Mouse (Mus musculus) forebrain, embryonic 14.5 days (tissue): ENCODE results near the gene Ass1. TPM values are rescaled to one million over a fixed set of nuclear protein-coding genes. Genes with fewer than 3 reads are reported as not detected.

Experiments used
- ATAC-seq: fragments of 200-750 bp; cut with Nextera tagmentation; 2 replicates; pipeline ENCODE4 v1.8.0; 2017; ENCODE audit warnings: mild to moderate bottlenecking, moderate library complexity
- DNase-seq: peaks from one replicate; pipeline ENCODE4 v3.0.0-alpha.2; 2015; ENCODE audit warnings: low spot score
- H3K27ac ChIP-seq: fragments of 300-500 bp; sonication (generic); 2 replicates; pipeline ENCODE4 v1.5.1; 2014; ENCODE audit warnings: low read depth, mild to moderate bottlenecking, control low read depth, low read length, moderate library complexity
- H3K27me3 ChIP-seq: fragments of 300-500 bp; sonication (generic); replicated peaks from 2 replicates; pipeline ENCODE4 v1.6.1; 2014; ENCODE audit warnings: low read length, control low read depth, mixed read lengths; ENCODE audit not compliant: control insufficient read depth, insufficient read depth
- H3K36me3 ChIP-seq: fragments of 300-500 bp; sonication (generic); 2 replicates; pipeline ENCODE4 v1.6.1; 2014; ENCODE audit warnings: low read length, control low read depth; ENCODE audit not compliant: control insufficient read depth, insufficient read depth
- H3K4me1 ChIP-seq: fragments of 300-500 bp; sonication (generic); 2 replicates; pipeline ENCODE4 v1.6.1; 2014; ENCODE audit warnings: antibody characterized with exemption, low read length, control low read depth; ENCODE audit not compliant: control insufficient read depth, insufficient read depth
- H3K4me2 ChIP-seq: fragments of 300-500 bp; sonication (generic); 2 replicates; pipeline ENCODE4 v1.6.1; 2014; ENCODE audit warnings: mild to moderate bottlenecking, control low read depth, low read length
- H3K4me3 ChIP-seq: fragments of 300-500 bp; sonication (generic); 2 replicates; pipeline ENCODE4 v1.5.1; 2014; ENCODE audit warnings: low read depth, low read length, control low read depth
- H3K9ac ChIP-seq: fragments of 300-500 bp; sonication (generic); 2 replicates; pipeline ENCODE4 v1.6.1; 2014; ENCODE audit warnings: mild to moderate bottlenecking, low read length, control low read depth, moderate library complexity
- H3K9me3 ChIP-seq: fragments of 300-500 bp; sonication (generic); replicated peaks from 2 replicates; pipeline ENCODE4 v1.6.1; 2016; ENCODE audit warnings: low read length, control low read depth, mixed read lengths; ENCODE audit not compliant: control insufficient read depth
- WGBS: fragments of 180-500 bp; shearing (Covaris S2); extraction: QIAGEN DNeasy Blood & Tissue Kit; methylation state at CpG from one replicate; pipeline ENCODE4 v1.1.7; 2014; 5-methylcytosine and 5-hydroxymethylcytosine counted together
- polyA plus RNA-seq: library from polyadenylated mRNA; unstranded; fragments of >200 nt; fragmentation: Nextera tagmentation; extraction: Ambion mirVana; gene quantifications from 2 replicates; pipeline ENCODE4 v1.2.1, GENCODE M21; 2014

The Ass1 gene
- polyA plus RNA-seq, 1 experiment from 2014 or later = 6.3 TPM

- Histone ChIP-seq H3K4me2 (no peak overlapping the region), H3K4me3 (no peak overlapping the region), H3K4me1 (peaks cover 18% of the 10 kb centered on the region), H3K36me3 (no peaks in the 10 kb centered on the region), H3K27ac (no peak overlapping the region), H3K9me3 (no peaks in the 10 kb centered on the region), H3K9ac (no peak overlapping the region), H3K27me3 (peaks cover 79% of the 10 kb centered on the region)
- ATAC-seq (no peak), DNase-seq (no peak)
- WGBS = 93% methylated on average over 2 of the region's 2 CpGs
These were observed 20.5 kb downstream of the Ass1 start for GRCm38 (mm10) chr2:31490556-31490955.

- H3K9me3 ChIP-seq = no peaks in the 10 kb centered on the region
- peaks cover 25% of the 10 kb centered on the region for H3K4me1 ChIP-seq
- no peak overlapping the region for H3K27ac ChIP-seq
- ATAC-seq = no peak
- no peak overlapping the region for H3K9ac ChIP-seq
- no peak overlapping the region for H3K4me3 ChIP-seq
- no peaks in the 10 kb centered on the region for H3K36me3 ChIP-seq
- H3K27me3 ChIP-seq = peaks cover 81% of the 10 kb centered on the region
- no peak overlapping the region for H3K4me2 ChIP-seq
- DNase-seq = no peak
- WGBS = 95% methylated on average over 8 of the region's 8 CpGs
These were observed 22.3 kb downstream of the Ass1 start for GRCm38 (mm10) chr2:31492308-31492707.

- WGBS = 10% methylated on average over 11 of the region's 11 CpGs
- no peak overlapping the region for H3K27ac ChIP-seq
- H3K9me3 ChIP-seq = no peaks in the 10 kb centered on the region
- no peak overlapping the region for H3K4me2 ChIP-seq
- H3K4me3 ChIP-seq = no peak overlapping the region
- ATAC-seq = peak; percentile 32
- H3K9ac ChIP-seq = no peak overlapping the region
- H3K36me3 ChIP-seq = no peaks in the 10 kb centered on the region
- peaks cover 33% of the 10 kb centered on the region for H3K4me1 ChIP-seq
- peaks cover 82% of the 10 kb centered on the region for H3K27me3 ChIP-seq
- no peak for DNase-seq
These were observed 23.2 kb downstream of the Ass1 start for GRCm38 (mm10) chr2:31493243-31493642.

- WGBS = 37% methylated on average over 5 of the region's 5 CpGs
- peaks cover 81% of the 10 kb centered on the region for H3K27me3 ChIP-seq
These were observed 24.3 kb downstream of the Ass1 start for GRCm38 (mm10) chr2:31494315-31494714.

GRCm38 (mm10) chr2:31495046-31495476, 25.1 kb downstream of the Ass1 start:
- H3K27me3 ChIP-seq = peaks cover 76% of the 10 kb centered on the region
- H3K4me1 ChIP-seq = peaks cover 50% of the 10 kb centered on the region

More at GRCm38 (mm10) chr2:31494315-31494714, 24.3 kb downstream of the Ass1 start:
- Histone ChIP-seq H3K9me3 (no peaks in the 10 kb centered on the region), H3K9ac (no peak overlapping the region), H3K4me1 (peaks cover 44% of the 10 kb centered on the region), H3K4me2 (no peak overlapping the region), H3K36me3 (no peaks in the 10 kb centered on the region), H3K27ac (no peak overlapping the region), H3K4me3 (no peak overlapping the region)
- no peak for ATAC-seq
- DNase-seq = no peak

DNA sequence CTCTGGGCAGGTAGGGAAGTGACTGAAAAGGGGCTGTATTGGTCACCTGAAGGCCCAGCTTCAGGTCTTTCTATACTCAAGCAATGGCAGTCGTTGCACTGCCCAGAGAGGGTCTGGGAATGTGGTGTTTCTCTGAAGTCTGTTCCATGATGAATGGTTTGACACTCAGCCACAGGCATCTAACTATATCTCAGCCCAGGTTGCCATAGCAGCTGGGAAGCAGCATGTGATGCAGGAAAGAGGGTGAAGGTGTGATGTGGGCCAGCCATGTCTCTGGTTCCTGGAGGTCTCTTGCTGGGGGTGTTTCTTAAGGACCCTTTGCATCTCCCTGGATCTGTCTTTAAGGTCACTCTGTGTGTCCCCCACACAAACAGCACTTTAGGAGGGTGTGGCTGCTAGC, 26.1 kb downstream of the Ass1 start:
- no peak overlapping the region for H3K4me3 ChIP-seq
- no peak overlapping the region for H3K9ac ChIP-seq
- no peak for ATAC-seq
- H3K4me2 ChIP-seq = no peak overlapping the region
- H3K36me3 ChIP-seq = no peaks in the 10 kb centered on the region
- H3K27ac ChIP-seq = no peak overlapping the region; the same call in 1 of the 2 replicates
- H3K27me3 ChIP-seq = peaks cover 71% of the 10 kb centered on the region
- H3K9me3 ChIP-seq = no peaks in the 10 kb centered on the region
- DNase-seq = no peak
- 36% methylated on average over 1 of the region's 1 CpGs for WGBS
- peaks cover 55% of the 10 kb centered on the region for H3K4me1 ChIP-seq

More at GRCm38 (mm10) chr2:31495046-31495476, 25.1 kb downstream of the Ass1 start:
- Histone ChIP-seq H3K36me3 (no peaks in the 10 kb centered on the region), H3K4me2 (peak overlapping the region; percentile 10), H3K27ac (no peak overlapping the region), H3K9me3 (no peaks in the 10 kb centered on the region), H3K4me3 (no peak overlapping the region), H3K9ac (no peak overlapping the region)
- ATAC-seq (no peak), DNase-seq (peak; percentile 59)
- WGBS = 5% methylated on average over 13 of the region's 13 CpGs

DNA sequence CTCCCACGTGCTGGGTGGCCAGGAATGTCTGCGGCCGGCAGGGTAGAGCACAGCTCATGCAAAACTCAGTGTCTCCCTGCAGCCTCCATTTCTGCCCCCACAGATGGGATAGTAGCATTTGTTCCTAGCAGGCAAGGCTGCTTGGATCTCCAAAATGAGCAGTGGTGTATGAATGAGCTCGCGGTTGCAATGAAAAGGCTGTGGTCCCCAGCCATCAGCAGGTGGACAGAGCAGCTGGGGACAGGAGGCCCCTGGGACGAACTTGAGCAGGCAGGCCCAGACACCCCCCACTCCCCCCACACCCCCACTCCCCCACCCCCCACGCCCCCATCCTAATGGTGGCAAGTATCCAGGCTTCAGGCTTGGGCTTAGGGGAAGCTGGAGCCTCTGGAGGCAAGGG, 27.1 kb downstream of the Ass1 start:
- Histone ChIP-seq H3K4me1 (peaks cover 60% of the 10 kb centered on the region), H3K27ac (no peak overlapping the region), H3K27me3 (peaks cover 72% of the 10 kb centered on the region), H3K4me3 (no peak overlapping the region), H3K9me3 (no peaks in the 10 kb centered on the region), H3K36me3 (no peaks in the 10 kb centered on the region), H3K4me2 (no peak overlapping the region), H3K9ac (no peak overlapping the region)
- no peak for DNase-seq
- ATAC-seq = no peak
- WGBS = 28% methylated on average over 7 of the region's 7 CpGs

DNA sequence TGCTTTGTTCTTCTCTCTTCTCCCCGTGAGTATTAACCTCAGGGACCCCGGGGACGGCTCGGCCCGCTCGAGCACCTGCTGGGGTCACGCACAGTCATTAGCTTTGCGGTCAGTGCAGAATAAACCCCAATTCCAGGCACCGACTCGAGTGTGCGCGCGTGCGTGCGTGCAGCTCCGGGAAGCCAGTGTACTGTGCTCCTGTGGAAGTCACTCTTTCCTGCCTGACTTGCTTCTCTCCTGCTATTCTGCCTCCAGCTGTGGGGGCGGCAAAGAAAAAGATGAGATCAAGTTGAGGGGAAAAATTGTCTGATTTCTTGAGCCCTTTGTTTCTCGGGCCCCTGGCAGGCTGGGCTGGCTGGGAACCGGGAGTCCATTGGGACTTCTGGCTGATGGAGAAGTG, 27.6 kb downstream of the Ass1 start:
- Histone ChIP-seq H3K4me3 (no peak overlapping the region), H3K4me1 (peaks cover 60% of the 10 kb centered on the region), H3K4me2 (no peak overlapping the region), H3K36me3 (no peaks in the 10 kb centered on the region), H3K27me3 (peaks cover 73% of the 10 kb centered on the region), H3K27ac (no peak overlapping the region), H3K9me3 (no peaks in the 10 kb centered on the region), H3K9ac (no peak overlapping the region)
- 39% methylated on average over 19 of the region's 19 CpGs for WGBS
- DNase-seq (no peak), ATAC-seq (no peak)

DNA sequence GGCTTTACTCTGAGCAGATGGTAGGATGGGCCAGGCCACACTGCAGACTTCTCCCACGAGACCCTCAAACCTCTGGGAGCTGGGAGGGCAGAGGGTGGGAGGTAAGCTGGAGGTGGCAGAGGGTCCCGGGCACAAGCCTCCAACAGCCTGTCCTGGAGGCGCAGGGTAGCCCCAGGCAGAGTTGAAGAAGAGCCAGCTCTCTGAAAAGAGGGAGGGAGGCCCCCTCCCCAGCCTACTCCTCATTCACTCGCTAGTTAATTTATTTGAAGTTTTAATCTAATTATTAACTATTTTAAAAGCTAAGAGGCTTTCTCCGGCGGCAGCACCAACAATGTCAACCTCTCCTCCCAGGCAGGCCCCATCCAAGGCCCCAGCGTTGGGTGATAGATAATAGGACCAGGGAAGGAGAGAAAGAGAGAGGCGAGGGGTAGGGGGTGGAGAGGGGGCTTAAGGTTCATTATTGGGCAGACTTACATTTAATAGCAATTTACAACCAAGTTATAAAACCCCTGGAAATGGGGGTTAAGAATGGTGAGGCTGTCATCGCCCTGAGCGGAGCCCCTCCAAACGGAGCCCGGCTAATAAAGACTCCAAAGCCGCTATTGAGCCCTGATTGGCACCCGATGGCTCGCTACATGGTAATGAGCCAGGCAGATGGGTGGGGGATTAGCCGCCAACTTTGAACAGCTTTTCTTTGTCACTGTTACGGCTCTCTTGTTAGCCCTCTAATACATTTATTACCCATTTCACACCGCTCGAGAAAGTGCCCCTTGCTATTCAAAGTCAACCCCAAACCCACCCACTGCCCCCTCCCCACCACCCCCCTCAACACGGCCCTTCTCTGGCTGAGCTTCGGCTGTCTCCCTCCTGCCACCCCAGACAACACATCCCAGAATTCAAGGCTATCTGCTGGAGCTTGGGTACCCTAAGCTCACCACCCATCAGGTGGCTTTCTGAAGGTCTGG, 29.6 kb downstream of the Ass1 start:
- peak; percentile 93 for DNase-seq
- Histone ChIP-seq H3K9ac (no peak overlapping the region), H3K4me3 (no peak overlapping the region), H3K27me3 (peaks cover 70% of the 10 kb centered on the region), H3K27ac (peak overlapping the region; percentile 74), H3K36me3 (no peaks in the 10 kb centered on the region), H3K4me2 (peak overlapping the region; percentile 35), H3K4me1 (peaks cover 48% of the 10 kb centered on the region), H3K9me3 (no peaks in the 10 kb centered on the region)
- WGBS = 3% methylated on average over 21 of the region's 21 CpGs
- ATAC-seq = peak; percentile 86
